Mouse (Mus musculus): ENCODE results near the gene Pak2. TPM values are rescaled to one million over a fixed set of nuclear protein-coding genes. Genes with fewer than 3 reads are reported as not detected.
"Not testable (repeated sequence)": the region's sequence is repeated elsewhere in the genome, so short reads cannot be mapped to it uniquely, and the experiment has no call there.

The Pak2 gene
- total RNA-seq, 2 experiments from 2014 or later = 29.2 to 29.7 TPM

DNA sequence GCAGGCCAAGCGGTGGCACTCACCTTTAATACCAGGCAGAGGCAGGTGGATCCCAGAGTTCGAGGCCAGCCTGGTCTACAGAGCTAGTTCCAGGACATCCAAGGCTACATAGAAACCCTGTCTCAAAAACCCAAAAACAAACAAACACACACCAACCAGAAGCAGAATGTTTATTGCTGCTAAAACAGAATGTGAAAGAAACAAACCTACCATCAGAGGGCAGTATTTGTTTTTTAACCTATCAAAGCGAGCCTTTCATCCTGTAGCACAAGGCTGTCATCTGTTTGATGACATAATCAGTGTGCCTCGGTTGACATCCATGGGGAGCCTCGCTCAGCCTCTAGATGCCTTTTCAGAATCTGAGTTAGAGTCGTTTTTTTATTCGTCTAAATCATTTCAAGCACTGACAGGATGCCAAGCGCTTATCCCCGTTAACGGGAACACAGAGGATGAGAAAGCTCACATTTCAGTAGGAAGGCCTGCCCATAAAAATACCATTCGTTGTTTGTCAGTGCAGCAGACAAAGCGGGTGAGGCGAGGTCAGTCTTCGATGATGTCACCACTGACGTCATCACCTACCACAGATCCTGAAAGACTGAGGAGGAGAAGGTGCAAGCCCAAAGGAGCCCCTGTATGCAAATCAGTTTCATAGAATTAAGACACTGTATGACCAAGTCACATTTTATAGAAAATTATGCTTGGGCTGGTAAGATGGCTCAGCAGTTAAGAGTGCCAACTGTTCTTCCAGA, 32.0 kb upstream of the Pak2 start:
- no peak for DNase-seq (ENCODE audit: low spot score in 2 of 2)
- H3K27ac ChIP-seq = no peak overlapping the region; the same call in 1 of the 2 replicates
- H3K4me3 ChIP-seq = no peak overlapping the region
- TF ChIP-seq CTCF (conservative IDR thresholded peaks at IDR 0.05) = peak; percentile 71

- no peak for DNase-seq (ENCODE audit: low spot score in 2 of 2)
- no peak overlapping the region for H3K27ac ChIP-seq
- TF ChIP-seq CTCF (conservative IDR thresholded peaks at IDR 0.05) = no peak
- H3K4me3 ChIP-seq = no peak overlapping the region
These were observed 29.4 kb upstream of the Pak2 start for GRCm38 (mm10) chr16:32108578-32108977.

DNA sequence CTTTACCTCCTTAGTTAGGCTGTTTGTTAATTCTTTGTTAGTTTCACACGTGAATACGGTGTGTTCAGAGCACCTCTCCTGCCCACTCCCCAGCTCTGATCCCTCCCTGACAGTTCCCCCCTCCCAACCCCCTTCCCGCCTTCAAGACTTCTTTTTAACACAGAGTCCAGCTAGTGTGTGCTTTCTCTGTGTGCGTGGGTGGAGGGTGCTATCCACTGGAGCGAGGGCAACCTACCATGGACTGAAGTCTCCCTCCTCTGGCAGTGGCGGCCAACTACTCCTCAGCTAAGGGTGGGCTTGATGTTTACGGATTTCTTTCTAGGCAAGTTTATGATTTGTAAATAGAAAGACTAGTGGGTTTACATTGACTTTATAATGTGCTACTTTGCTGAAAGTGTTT, 29.0 kb upstream of the Pak2 start:
- no peak overlapping the region for H3K4me3 ChIP-seq
- peak; percentile 12; the same call in 1 of the 2 replicates for TF ChIP-seq CTCF (conservative IDR thresholded peaks at IDR 0.05)
- no peak for DNase-seq (ENCODE audit: low spot score in 2 of 2)

GRCm38 (mm10) chr16:32107342-32108045, 28.4 kb upstream of the Pak2 start:
- no peak overlapping the region for H3K4me3 ChIP-seq
- no peak overlapping the region for H3K27ac ChIP-seq
- no peak for DNase-seq (ENCODE audit: low spot score in 2 of 2)
- no peak for TF ChIP-seq CTCF (conservative IDR thresholded peaks at IDR 0.05)

More for the DNA sequence above, 29.0 kb upstream of the Pak2 start:
- no peak overlapping the region for H3K27ac ChIP-seq

GRCm38 (mm10) chr16:32105698-32106097, 26.6 kb upstream of the Pak2 start:
- peak; percentile 67 for TF ChIP-seq CTCF (conservative IDR thresholded peaks at IDR 0.05)
- no peak overlapping the region for H3K27ac ChIP-seq
- DNase-seq (ENCODE audit: low spot score in 2 of 2) = no peak
- no peak overlapping the region for H3K4me3 ChIP-seq

- DNase-seq (ENCODE audit: low spot score in 2 of 2) = no peak
- TF ChIP-seq CTCF (conservative IDR thresholded peaks at IDR 0.05) = no peak
- Histone ChIP-seq H3K27ac (no peak overlapping the region), H3K4me3 (no peak overlapping the region)
These were observed 23.2 kb upstream of the Pak2 start for GRCm38 (mm10) chr16:32102295-32102694.

- Histone ChIP-seq H3K27ac (peak within 1 kb of the TSS; percentile 96), H3K4me3 (peak within 1 kb of the TSS; percentile 90)
- peak; percentile 87 to 91 for DNase-seq (ENCODE audit: low spot score in 2 of 2)
- TF ChIP-seq CTCF (conservative IDR thresholded peaks at IDR 0.05) = no peak
These were observed 20.6 kb upstream of the Pak2 start, which contains the start of the genes Pigx and Cep19 for GRCm38 (mm10) chr16:32099638-32100150. Gene Pigx, minus strand, starts transcription at chr16:32099740. Gene Cep19, plus strand, starts transcription at chr16:32099800.

GRCm38 (mm10) chr16:32098897-32099637, 19.9 kb upstream of the Pak2 start:
- no peak for TF ChIP-seq CTCF (conservative IDR thresholded peaks at IDR 0.05)
- peak overlapping the region; percentile 90 for H3K4me3 ChIP-seq
- DNase-seq (ENCODE audit: low spot score in 2 of 2) = no peak
- H3K27ac ChIP-seq = peak overlapping the region; percentile 96

GRCm38 (mm10) chr16:32097757-32098156, 18.6 kb upstream of the Pak2 start:
- DNase-seq (ENCODE audit: low spot score in 2 of 2); H3K4me3 ChIP-seq; H3K27ac ChIP-seq: not testable (repeated sequence)

GRCm38 (mm10) chr16:32091466-32091865, 12.3 kb upstream of the Pak2 start:
- DNase-seq (ENCODE audit: low spot score in 2 of 2) = no peak
- Histone ChIP-seq H3K27ac (no peak overlapping the region), H3K4me3 (no peak overlapping the region)
- TF ChIP-seq CTCF (conservative IDR thresholded peaks at IDR 0.05) = no peak

DNA sequence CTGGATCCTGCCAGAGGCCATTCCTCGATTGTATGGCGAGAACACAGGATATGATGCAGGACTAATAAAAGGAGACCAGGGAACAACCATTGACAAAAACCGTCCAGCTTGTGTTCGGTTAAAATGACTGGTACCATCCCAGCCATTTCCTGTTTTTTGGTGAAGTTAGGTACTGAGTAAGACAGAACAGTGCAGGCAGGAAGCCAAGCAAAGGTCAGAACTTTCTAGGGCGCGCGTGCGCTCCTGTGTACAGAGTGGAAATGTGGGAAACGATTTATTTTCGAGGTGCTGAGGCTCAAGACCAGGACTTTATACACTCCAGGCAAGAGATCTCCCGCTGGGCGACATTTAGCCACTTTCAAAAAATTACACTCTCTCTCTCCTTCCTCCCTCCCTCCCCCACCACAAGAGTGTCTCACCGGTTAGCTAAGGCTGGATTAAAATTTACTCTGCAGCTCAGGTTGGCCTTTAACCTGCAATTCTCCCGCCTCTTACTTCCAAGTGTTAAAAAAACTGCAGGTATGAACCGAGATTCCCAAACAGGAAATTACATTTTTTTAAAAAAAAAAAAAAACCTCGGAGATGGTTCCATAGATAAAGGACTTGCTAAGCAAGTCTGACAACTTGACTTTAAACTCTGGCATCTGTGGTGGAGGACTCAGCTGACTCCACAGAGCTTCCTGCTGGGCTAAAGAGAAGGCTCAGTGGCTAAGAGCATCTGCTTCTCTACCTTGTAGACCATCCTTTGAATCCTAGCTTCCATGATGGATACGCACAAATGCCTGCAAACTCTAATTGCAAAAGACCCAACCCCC, 8.7 kb upstream of the Pak2 start:
- DNase-seq (ENCODE audit: low spot score in 2 of 2) = no peak
- Histone ChIP-seq H3K4me3 (no peak overlapping the region), H3K27ac (no peak overlapping the region)
- no peak for TF ChIP-seq CTCF (conservative IDR thresholded peaks at IDR 0.05)

GRCm38 (mm10) chr16:32078408-32078990, 643 bp downstream of the Pak2 start:
- H3K27ac ChIP-seq = peak overlapping the region; percentile 90
- H3K4me3 ChIP-seq = peak overlapping the region; percentile 70
- DNase-seq (ENCODE audit: low spot score in 2 of 2) = peak; percentile 11 to 12
- no peak for TF ChIP-seq CTCF (conservative IDR thresholded peaks at IDR 0.05)

Measured in layer of hippocampus, adult 2 months (tissue).